Mouse (Mus musculus) retina, adult 2 months (tissue): ENCODE results near the gene Bag6.
"Not testable (repeated sequence)": the region's sequence is repeated elsewhere in the genome, so short reads cannot be mapped to it uniquely, and the experiment has no call there.

Experiments used
- DNase-seq: peaks from one replicate; pipeline ENCODE4 v3.0.0-alpha.2; 2012; ENCODE audit warnings: low read depth, low spot score

Bag6 gene

DNA sequence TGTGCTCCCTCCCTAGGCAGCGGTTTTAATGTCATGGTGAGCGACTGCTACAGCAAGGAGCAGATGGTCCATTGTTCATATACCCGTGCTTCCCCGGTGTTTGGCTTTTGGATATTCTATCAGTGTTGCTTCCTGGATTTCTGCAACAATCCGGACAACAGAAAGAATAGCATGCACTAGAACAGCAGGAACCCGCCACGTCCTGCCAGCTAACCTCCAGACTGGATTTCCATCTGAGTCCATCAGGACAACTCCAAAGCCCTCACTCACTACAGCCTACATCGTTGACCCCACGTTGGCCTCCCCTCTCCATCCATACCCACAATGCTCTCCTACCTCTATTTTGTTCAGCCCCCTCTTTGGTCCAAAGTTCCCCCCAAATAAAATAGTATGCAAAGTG lies 23.2 kb upstream of the Bag6 start:
- no peak for DNase-seq

DNA sequence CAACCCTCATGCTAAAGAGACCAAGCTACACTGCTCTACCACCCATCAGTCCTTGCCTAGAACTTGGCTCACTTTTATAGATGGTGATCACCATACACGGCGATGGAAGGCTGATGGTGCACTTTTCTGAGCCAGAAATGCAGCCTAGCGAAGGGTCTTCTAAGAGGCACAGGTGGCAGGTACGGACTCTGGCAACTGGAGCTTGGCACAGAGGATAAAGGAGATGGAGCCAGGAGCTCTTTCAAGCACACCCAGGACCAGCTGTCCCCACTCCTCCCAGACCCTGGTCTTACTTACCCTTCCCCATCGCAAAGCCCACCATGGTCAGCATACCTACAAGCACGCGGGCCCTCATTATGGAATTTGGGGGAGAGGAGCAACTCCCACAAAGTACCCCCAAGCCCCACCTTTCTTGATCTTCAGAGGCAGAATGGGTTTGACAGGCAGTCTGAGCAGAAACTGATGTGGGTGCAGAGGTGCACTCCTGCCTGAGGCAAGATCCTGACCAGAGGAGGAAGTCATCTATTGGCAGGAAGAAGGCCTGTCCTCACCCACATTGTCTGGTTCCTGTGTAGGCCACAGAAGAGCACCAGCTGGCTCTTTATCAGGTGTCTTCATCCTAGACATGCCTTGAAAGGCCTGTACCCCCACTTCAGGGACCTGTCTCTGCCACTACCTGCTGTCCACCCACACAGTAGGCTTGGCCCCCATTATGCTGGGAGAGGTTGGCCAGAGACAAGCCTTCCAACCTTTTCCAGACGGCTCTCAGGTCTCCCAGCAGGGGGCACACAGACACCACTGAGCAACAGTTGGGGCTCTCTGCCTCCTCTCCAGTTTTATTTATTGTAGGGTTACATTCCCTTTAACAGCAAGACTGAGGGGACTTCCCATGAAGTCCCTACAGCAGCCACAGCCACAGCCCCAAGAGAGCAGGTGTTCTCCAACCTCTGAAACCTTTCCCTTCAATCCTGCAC lies 19.6 kb upstream of the Bag6 start, which contains the start of gene Ly6g5b:
TSS of gene Ly6g5b (minus strand) at position 383 of the 974 bp plus-strand sequence.
- DNase-seq, result no peak

DNA sequence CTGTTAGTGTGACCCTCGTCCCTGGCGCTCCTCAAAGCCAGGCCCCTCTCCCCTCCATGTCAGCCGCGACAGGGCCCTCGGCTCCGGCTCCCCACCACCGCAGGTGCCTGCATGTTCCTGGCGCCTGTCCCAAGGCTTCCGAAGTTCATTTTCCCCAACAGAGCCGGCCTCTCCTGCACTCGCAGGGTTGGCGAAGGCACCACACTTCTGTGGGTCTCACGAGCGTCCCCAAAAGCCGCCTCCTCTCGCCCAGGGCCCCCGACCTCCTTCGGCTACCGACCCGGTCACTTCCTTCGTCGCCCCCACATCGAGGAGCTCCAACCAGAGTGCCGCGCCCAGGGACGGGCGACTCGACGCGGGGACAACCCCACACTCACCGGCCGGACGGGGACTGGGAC lies 14.2 kb upstream of the Bag6 start:
- no peak for DNase-seq

DNA sequence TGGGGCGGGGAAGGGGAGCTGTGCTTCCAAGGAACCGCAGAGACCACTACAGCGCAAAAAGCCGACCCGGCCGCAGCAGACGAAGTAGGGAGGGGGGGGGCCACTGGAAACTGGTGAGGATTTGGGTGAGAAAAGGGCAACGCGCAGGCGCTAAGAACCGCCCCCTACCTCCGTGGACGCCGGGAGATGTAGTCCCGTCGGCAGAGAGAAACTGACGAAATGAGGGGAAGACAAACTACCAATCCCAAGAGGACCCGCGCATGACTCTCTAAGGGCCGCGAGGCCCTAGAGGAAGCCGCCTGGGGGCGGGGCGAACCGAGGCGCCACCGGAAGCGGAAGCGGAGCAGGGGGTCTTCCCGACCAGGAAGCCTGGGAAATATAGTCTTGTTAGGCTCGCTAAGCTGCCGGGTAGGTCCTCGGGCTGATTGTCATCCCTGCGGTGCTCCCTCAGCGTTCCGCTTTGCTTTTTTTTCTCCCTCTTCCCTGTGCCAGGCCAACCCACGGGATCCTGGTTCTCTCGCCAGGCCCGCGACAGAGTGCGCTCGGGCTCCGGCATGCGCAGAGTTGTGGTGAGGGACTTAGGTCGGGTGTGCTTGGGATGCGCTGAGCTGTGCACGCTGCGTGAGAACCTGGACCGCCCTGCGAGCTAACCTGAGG lies 13.7 kb upstream of the Bag6 start, which contains the start of gene Gpank1:
TSS of gene Gpank1 (plus strand) at position 313 of the 657 bp plus-strand sequence.
- DNase-seq, result peak; percentile 95

DNA sequence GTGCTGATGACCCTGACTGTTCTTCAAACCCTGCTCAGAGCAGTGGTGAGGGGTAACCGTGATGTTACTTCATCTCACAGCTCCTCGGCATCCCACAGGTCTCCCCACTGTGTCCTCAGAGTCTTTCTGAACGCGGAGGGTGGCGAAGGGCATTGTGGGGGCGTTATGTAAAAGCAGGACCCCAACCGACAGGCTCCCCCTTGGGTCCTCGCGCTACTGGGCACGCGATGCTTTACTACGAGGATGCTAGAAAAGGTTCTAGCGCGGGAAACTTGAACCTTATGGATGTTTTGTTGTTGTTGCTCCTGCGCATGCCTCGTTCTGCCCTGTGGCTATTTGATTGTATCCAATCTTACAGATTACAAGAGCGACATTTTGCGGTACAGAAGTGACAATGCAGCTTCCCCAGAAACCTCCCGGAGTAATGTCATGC lies 13.1 kb upstream of the Bag6 start, which contains the start of gene Csnk2b:
TSS of gene Csnk2b (minus strand) at position 183 of the 433 bp plus-strand sequence.
- peak; percentile 33 for DNase-seq

DNA sequence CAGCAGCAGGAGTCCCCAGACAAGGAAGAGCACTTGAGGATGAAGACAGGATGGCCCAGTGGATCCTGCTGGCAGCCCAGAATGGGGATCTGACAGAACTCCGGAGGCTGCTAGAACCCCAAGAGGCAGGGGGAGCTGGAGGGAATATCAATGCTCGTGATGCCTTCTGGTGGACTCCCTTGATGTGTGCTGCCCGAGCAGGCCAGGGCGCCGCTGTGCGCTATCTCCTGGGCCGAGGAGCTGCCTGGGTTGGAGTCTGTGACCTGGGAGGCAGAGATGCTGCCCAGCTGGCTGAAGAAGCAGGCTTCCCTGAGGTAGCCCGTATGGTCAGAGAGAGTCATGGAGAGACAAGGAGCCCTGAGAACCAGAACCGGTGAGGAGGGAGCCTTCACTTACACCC lies 11.7 kb upstream of the Bag6 start:
- DNase-seq, result not testable (repeated sequence)

DNA sequence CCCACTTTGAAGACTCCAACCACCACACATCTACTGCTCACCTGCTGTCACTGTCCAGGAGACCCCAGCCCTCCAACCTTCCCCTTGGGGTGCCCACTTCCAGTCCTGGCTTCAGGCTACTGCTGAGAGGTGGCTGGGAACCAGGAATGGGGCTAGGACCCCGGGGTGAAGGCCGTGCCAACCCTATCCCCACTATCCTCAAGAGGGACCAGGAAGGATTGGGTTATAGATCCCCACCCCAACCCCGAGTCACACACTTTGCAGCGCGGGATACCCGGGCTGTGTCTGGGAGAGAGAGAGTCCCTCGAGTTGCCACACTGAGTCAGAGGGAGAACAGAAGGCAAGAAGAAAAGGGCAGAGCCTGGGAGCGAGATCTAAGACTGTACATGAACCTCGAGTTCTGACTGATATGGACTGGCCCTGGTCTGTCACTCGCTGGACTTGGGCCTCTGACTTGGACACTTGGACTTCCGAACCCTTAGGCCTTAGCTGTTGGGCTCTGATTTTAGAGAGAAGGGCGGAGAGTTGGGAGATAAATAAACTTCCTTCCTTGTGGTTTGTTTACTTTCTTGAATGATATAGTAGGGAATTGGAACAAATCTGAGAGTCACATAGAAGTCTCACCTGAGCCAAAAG lies 10.6 kb upstream of the Bag6 start:
- DNase-seq, result not testable (repeated sequence)

DNA sequence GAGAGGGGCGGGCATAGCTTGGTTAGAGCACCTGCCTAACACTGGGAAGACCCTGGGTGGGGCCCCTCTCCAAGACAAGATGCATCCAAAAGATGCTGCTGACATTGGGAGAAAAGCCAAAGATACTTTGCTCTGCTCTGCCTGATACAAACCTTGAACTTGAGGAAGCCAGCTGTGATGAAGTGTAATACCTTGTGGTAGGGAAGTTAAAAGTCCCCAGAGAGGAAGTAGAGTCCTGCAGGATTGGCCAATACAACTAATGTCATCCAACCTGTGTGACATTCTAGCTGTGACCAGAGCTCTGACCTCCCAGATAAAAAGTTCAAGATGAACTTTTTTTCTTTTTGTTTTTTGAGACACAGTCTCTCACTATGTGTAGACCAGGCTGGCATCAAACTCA lies 9.9 kb upstream of the Bag6 start:
- no peak for DNase-seq

DNA sequence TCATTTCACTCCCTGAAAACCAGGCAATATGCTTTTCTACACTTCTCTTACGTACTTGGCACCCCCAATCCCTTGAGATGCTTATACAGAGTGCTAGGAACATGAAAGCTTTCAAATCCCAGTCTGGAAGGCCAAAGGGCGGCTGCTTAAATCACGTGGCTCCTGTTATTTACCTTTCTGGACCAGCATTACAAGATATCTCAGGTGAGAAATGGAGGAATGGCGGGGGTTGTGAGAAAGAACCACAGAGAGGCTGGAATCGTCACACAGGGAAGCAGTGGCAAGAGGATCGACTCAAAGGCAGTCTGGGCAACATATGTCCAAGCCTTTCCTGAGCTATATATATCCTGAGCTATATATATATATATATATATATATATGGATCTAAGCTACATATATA lies 9.4 kb upstream of the Bag6 start:
- no peak for DNase-seq

DNA sequence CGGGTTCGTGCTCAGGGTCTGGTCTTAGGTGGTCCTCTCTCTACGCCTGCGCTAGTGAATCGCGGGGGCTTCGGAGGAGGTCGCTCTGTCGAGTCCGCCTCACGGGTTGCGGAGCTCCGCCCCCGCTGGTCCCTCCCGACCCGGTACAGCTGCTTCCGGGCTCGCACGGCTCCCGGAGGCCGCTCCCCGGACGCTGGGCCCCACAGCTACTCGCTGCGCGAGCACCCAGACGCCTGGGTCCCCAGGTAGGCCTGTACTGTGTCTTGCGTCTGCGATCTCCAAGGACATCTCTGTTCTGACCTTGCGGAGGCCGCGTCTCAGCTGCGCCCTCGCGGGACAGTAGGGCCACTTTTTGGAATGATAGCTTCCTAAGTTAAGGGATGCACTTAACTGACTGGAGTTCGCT lies 8.8 kb upstream of the Bag6 start, which contains the start of gene D17H6S53E:
TSS of gene D17H6S53E (plus strand) at position 168 of the 406 bp plus-strand sequence.
- DNase-seq, result peak; percentile 26

DNA sequence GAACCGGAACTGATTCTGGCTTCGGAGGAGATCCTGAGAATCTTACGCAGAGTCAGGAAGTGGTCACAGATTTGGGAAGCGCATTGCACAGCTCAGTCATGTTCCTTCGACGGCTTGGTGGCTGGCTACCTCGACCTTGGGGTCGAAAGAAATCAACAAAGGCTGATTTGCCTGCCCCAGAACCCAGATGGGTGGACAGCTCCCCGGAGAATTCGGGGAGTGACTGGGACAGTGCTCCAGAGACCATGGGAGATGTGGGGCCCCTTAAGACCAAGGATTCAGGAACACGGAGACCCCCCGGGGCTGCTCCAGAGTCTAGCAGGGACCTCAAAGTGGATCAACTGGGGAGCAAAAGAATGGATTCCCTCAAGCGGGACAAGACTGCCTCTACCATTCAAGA lies 8.0 kb upstream of the Bag6 start:
- no peak for DNase-seq

DNA sequence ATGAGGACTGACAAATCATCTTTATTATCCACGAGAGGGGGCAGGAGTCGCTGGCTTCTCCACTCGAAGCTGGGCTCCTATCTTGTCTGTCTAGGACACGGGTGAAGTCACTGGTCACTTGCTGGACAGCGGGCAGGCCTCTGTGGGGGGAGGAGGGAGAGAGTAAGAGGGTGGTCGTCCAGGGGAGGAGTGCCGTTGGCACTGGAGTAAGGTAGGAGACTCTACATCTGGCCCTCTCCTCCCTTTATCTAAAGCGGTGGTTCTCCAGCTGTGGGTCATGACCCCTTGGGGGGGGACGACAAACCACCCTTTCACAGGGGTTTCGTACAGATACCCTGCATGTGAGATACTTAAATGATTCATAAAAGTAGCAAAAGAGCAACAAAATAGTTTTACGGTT lies 6.0 kb upstream of the Bag6 start:
- DNase-seq, result no peak

DNA sequence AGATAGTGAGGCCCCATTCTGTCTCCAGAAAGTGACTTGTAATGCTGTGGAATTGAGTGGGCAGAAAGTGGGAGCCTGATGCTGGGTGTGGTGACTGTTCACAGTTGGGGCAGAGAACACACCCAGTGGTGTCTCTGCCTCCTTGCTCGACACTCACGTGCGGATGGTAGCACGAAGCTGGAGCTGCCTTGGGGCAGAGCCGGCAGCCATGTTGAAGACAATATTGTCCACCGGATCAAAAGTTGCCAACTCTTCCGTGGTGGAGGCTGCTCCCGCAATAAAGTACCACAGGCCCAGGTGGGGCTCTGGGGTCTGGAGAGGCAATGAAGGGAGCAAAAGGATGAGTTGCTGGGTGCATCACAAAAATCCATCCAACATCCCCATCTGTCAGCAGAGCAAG lies 3.9 kb upstream of the Bag6 start:
- no peak for DNase-seq

DNA sequence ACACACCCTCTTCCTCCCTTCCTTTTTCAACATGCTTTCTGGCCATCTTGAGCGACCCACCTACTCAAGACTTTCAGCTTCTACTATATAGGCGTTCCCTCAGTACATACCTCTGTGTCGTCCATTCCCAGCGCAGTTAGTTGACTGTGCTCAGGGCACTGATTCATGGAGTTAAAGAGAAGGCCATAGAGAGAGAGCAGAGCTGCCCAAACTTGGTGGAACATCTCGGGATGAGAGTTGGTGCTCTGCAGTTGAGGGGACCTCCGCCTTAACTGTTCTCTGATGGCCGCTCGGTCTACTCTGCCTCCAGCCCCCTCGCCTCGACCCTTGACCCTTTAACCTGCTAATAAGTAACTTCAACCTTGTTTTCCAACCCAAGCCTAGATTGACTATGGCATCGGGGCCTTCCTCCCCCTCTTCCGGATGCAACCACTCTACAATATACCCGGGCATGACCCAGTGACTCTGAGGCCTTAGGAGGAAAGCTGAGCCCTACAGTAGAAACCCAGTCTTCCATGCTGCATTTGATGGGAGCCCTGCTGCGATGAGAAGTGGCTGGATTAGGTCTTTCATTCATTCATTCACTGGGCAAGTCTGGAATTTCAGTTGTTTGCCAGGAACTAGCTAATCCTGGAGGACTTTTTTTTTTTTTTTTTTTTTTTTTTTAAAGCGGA lies 3.3 kb upstream of the Bag6 start, which contains the start of gene Apom:
TSS of gene Apom (minus strand) at position 551 of the 674 bp plus-strand sequence.
- DNase-seq, result no peak

DNA sequence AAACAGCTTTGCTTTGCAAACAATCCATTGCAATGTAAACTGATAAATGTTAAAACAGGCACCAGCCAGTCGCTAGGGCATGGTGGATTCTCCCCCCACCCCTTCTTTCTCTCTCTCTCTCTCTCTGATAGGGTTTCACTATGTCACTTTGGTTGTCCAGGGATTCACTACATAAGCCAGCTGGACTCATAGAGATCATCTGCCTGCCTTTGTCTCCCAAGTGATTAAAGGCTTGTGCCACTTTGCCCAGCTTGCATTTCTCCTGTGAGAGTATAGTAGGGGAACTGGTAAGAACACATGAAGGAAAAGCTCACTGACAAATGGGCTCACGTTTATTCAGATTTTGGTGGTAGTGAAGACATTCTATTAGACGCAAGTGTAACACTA lies 2.8 kb upstream of the Bag6 start:
- DNase-seq, result no peak

DNA sequence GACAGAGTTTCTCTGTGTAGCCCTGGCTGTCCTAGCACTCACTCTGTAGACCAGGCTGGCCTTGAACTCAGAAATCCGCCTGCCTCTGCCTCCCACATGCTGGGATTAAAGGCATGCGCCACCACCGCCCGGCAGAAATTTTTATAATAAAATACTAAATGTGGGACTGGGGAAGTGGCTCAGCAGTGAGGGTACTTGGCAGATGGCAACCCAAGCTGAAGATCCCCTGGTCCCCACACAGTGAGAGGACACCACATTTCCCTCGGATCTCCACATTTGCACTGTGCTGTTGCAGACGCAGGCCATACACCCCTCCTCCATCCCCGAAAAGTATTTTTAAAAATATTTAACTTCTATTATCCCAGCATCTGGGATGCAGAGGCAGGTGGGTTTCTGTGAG lies 1.5 kb upstream of the Bag6 start:
- no peak for DNase-seq

DNA sequence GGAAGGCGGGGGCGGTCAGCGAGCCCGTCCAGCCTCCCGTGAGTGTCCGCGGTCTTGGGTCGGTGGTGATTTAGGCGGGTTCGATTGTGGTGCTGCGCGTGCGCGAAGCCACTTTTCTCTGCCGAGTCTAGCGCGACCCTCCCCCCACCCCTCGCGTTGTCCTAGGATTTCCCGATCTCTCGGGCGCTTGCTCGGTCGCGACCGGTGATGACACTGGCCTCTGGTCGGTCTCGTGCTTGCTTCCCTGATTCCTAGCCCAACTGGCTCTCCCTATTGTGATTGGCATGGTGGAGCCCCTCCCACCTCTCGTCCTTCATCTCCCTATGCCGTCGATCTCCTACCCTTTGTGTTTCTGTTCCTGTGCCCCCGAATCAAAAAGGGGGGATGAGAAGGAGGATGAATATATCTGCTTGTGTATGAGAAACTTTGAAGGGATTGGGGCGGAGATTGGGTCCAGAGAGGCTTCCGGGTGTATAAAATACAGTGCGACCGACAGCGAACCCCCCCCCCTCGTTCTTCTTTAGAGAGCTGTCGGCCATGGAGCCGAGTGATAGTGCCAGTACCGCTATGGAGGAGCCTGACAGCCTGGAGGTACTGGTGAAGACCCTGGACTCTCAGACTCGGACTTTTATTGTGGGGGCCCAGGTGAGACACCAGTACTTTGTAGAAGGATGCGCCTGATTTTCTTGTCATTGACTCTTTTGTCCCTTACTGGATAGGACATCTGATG lies 778 bp downstream of the Bag6 start:
- DNase-seq, result no peak

DNA sequence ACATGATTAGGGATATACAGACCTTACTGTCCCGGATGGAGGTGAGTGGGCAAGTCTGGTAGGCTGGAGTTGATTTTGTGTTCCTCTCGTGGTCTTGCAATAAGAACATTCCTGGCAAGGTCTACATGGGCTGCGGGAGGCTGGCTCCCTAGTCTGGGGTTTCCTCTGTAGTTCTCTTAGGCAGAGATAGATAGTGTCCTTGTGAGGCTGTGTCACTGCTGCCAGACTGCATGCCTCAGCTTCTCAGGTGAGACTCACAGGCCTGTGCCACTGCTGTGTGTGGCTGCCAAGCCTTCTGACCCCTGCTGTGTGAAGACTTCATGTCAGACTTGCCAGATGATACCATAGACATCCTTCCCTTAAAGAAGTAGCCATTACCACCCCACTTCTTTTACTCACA lies 4.3 kb downstream of the Bag6 start:
- DNase-seq, result no peak

DNA sequence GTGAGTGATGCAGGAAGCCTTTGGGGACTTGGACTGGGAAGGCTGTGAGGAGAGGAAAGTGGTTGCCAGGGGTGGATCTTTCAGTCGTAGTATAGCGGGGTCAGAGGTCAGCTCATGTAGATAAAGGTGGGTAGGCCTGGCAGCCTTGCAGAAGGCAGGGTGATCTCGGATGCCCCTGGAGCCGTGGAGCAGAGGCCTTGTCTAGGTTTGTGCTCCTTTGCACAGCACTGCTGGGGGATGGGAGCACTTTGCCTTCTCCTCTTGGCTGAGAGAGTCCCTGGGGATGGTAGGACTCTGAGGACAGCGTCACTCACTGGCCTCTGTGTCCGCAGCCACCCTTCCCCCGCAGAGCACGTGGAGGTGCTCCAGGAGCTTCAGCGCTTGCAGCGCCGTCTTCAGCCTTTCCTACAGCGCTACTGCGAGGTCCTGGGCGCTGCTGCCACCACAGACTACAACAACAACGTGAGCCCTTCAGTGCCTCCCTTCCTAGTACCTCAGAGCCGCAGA lies 5.6 kb downstream of the Bag6 start:
- no peak for DNase-seq

DNA sequence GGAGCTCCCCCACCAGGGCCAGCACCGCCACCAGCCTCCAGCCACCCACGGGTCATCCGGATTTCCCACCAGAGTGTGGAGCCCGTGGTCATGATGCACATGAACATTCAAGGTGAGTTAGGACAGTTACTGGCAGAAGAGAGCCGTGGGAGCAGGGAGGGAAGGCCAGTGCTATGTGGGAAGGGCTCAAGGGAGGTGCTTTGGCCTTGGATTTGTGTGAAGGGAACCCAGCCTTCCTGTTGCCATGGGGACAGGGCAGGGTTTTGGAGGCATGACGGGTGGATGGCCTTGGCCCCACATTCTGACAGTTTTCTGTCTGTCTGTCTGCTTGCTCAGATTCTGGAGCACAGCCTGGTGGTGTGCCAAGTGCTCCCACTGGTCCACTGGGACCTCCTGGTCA lies 7.0 kb downstream of the Bag6 start:
- DNase-seq, result no peak

DNA sequence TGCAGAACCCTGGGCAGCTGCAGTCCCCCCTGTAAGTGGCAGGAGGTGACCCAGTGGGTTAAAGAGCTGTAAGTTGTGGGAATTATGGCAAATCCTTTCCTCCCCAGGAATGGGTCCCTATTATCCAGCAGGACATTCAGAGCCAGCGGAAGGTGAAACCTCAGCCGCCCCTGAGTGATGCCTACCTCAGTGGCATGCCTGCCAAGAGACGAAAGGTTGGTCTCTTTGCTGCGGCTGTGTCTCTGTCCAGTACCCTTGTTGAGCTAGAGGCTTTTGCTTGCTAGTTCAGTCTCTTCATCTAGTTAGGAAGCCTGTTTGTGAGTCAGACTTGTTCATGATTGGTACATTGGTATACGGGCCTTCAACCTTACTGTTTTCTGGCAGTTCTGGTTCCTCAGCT lies 11.2 kb downstream of the Bag6 start:
- no peak for DNase-seq
